Mouse (Mus musculus) frontal cortex, postnatal 14 days (tissue): ENCODE data around the gene Uqcc1.

Experiments
- DNase-seq, 2 experiments: peaks; one replicate each; pipeline ENCODE4 v3.0.0; 2022; ENCODE audit warnings: low spot score in 2 of 2

Gene Uqcc1

DNA sequence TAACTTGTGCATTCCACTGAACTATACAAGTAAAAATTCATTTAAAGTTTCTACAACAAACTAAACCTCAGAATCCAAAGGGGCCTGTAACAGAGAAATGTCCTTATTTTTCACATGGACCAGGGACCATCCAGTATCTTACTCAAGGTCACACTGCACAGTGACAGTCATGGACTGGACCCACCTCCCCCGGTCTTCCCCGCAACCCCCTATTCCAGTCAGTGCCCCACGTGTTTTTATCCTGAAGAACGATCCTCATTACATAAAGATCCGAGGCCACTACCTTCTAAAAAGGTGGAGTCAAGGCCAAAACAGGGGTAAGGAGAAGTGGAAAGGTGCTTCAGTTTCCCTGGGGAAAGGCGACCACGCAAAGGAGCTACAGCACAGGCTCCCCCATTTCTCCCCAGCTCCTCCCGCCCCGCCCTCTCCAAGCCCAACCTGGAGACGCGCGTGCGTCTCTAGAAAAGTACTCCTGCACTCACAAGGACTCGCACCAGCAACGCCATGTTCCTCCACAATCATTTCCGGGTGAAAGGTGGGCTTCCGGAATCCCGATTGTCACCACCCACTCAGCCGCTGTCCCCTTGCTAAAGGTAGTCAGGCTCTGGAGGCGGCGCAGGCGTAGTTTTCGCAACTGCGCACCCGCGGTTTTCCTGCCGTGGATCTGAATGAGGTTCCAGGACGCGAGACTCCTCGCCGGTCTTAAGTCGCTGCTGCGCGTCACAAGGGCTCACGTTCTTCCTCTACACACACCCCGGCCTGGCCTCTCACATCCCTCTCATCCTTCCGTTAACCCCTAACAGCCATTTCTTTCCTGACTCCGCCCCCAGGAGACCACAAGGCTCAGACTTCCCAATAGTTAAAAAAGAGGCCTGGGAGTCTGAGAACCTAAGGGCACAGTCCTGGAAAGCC is at the start of gene Uqcc1:
Gene Uqcc1 (minus strand): TSS at position 780 of the 912 bp plus-strand sequence.
- peak; percentile 93 for DNase-seq

DNA sequence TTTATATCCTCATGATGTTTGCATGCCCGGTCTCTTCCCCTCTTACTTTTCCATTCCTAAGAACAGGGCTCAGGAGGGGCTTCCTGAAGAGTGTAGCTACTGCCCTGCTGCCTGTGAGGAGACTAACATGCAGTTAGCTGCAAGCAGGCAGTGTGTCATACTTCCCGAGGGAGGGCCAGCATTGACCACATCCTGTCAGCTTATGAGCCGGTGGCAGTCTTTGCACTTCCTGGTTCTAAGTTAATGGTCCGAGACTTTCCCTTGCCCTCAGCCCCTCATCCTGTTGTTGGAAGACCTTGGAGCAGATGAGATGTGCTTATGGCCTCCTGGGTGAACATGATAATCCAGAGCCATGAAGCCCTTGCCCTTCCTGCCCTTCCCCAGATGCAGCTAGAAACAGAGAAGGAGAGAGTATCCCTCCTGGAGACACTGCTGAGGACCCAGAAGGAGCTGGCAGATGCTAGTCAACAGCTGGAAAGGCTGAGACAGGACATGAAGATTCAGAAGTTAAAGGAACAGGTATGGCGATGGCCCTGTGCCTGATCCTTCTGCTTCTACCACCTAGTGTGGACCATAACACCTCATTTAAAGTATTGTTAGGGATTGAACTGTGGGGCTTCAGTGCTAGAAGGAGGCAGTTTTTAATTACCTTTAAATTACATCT is 49.4 kb upstream of the Uqcc1 start:
- no peak for DNase-seq

GRCm38 (mm10) chr2:155974087-155974731 is 44.1 kb upstream of the Uqcc1 start:
- DNase-seq = no peak

GRCm38 (mm10) chr2:155973348-155973747 is 43.2 kb upstream of the Uqcc1 start:
- no peak for DNase-seq

DNA sequence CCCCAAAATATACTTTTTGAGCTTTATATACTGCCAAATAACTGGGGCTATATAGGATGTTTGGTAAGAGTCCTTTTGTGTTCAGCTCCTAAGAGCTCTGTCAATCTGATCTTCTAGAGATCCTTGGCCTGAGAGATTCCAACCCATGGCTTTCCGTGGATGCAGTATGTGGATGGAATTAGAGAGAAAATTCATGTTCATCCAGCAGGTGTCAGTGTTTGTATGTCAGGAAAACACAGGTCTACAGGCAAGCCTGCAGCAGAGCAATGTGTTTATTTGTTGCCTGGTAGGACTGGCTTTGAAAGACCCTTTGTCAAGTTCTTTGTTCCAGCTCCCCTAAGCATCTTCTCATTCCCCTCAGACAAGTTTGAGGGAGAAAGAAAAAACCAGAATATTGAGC is 32.9 kb upstream of the Uqcc1 start:
- DNase-seq = no peak

DNA sequence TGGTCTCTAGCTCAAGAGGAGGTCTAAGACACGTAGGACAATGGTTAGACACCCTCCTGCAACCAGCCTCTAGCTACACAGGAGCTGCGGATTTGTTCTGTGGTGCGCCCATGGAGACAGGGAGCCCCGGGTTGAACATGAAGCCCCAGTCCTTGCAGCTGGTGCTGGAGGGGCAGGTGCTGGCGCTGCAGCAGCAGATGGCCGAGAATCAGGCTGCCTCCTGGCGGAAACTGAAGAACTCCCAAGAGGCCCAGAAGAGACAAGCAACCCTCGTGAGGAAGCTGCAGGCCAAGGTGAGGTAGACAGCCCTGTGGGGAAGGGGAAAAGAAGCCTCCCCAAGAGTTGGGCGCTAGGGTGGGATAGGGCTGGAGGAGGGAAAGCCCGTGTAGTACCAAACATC is 31.8 kb upstream of the Uqcc1 start:
- DNase-seq = no peak

DNA sequence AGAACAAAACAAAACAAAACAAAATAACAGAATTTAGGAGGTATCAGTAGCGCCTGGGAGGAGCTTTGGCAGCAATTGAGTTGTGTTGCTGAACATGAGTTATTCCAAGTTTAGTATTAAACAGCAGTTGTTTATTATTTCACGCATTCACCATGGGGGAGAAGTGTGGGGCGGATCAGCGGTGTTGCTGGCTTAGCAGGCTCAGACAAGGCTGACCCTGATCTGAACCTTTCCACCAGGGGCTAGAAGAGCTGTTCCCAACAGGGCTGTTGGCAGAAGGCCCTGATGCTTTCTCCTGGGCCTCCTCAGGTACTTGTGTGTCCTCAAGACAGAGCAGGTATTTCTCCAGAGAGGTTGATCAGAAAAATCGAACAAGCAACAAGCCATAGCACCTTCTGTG is 29.9 kb upstream of the Uqcc1 start:
- no peak for DNase-seq

DNA sequence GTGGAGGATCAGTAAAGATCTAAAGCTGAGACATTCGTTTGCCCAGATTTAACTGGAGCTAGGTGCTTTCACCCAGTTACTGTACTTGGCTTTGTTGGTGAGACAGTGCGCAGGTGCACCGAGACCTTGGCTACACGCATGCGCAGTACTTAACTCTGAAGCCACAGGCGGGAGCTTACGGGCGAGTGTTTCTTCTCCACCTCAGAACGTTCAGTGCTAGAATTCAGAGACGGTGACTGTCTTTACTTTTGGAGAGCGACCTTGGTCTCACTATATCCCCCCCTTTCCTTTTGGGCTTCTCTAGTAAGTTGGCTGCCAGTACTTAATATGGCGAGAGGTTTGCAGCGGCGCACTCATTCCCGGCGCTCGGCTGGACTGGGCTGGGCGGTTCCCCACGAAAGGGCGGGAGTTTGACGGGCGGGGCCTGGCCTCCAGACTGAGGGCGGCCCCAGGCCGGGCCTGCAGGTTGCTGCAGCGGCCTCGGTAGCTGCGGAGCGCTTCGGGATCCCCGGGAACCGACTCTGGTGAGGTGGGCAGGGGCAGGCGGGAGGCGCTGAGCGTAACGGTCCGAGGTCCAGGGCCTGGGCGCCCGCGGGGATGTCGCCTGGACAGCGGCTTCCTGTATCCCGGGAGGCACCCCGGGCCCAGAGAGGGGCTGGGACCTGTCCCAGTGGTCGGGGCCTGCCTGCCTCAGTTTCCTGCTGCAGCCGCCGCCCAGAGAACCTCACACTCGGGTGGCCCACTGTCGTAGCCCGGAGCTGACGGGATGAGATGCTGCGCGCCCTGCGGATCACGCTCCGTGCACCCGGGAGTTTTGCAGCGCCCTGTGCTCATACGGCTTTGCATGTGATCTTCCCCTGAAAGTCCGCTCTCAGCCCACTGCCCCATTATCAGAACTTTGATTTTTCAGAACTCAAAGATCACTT is 26.3 kb upstream of the Uqcc1 start, which contains the start of gene Cep250:
Gene Cep250 (plus strand): TSS at position 325 of the 926 bp plus-strand sequence.
- DNase-seq = peak; percentile 73 to 80

DNA sequence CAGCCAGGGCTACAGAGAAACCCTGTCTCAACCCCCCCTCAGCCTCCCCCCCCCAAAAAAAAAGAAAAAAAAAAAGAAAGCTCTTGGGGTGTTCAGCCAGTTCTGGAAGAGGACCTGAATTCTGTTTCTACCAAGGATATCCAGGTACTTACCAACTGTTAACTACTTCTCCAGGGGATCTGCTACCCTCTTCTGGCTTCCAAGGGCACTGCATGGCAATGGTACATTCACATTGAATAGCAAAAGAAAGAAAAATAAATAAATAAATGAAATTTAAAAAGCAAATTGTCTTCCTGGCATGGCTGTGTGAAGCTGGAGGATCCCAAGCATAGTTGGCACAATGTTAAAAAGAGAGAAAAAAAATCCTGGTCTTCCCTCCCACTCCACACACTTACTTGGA is 21.9 kb upstream of the Uqcc1 start:
- DNase-seq = peak; percentile 52 to 59

GRCm38 (mm10) chr2:155949362-155949761 is 19.3 kb upstream of the Uqcc1 start:
- no peak for DNase-seq

DNA sequence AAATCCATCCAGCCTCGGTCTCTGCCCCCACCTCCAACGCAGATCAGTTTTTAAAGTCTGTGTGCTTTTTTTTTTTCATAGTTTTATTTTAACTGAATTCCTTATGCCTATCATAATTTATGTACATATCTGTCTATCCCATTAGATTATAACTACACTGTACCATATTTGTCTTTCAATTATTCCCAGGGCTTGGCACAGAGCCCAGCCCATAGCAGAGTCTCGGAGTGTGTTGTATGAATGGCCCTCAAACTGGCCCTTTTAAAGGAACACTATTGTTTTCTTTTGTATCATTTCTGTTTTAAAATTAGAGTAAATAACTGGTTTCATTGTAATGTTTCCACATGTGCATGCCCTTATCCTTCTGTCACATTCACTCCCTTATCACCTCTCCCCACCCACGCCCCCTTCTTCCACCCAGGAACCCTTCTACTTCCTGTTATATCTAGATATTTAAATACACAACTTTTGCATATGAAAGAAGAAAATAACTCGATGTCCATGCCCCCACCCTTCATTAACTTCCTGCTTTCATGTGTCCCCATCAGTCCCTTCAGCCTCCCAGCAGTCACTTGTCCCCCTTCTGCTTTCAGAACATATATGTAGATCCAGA is 17.4 kb upstream of the Uqcc1 start:
- DNase-seq = no peak

GRCm38 (mm10) chr2:155946499-155946898 is 16.4 kb upstream of the Uqcc1 start:
- no peak for DNase-seq

- DNase-seq = peak; percentile 34 to 70
Observed at GRCm38 (mm10) chr2:155946069-155946468, 16.0 kb upstream of the Uqcc1 start.

GRCm38 (mm10) chr2:155945580-155945979 is 15.5 kb upstream of the Uqcc1 start:
- no peak for DNase-seq

DNA sequence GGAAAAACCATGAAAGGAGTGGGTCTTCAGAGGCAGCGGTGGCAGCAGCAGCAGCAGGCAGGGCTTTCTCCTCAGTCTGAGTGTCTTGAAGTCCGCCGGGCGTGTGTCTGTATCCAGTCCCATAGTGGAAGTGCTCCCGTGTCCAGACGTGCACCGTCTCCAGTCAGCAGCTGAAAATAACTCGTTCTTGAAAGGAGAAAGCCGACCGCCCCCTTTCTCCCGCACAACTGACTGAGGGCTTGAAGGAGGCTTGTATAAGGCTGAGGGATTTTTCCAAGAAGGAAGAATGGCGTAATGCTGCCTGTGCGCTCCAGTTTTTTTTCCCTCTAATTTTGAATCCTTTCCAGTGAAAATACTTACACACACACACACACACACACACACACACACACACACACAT is 15.0 kb upstream of the Uqcc1 start, which contains the start of gene Gdf5:
Gene Gdf5 (minus strand): TSS at position 244 of the 400 bp plus-strand sequence.
- peak; percentile 29 to 31 for DNase-seq

GRCm38 (mm10) chr2:155944685-155945084 is 14.6 kb upstream of the Uqcc1 start:
- DNase-seq = no peak

DNA sequence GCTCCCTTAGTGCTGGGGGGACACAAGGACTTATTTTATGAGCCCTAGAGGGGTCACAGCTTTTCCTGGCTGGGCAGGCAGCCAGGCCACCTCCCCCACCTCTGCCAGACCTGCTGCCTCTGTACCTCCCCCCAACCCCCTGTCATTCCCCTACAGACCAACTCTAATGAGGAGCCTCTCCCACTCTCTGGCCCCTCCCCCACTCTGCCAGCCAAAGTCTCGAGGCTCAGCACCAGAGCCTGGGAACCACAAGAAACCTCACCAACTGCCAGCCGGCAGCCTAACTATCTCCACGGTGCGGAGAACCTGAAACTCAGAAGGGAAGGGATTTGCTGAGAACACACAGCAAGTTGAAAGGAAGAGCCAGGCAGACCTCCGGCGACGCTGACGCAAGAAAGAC is 13.4 kb upstream of the Uqcc1 start:
- DNase-seq = no peak

DNA sequence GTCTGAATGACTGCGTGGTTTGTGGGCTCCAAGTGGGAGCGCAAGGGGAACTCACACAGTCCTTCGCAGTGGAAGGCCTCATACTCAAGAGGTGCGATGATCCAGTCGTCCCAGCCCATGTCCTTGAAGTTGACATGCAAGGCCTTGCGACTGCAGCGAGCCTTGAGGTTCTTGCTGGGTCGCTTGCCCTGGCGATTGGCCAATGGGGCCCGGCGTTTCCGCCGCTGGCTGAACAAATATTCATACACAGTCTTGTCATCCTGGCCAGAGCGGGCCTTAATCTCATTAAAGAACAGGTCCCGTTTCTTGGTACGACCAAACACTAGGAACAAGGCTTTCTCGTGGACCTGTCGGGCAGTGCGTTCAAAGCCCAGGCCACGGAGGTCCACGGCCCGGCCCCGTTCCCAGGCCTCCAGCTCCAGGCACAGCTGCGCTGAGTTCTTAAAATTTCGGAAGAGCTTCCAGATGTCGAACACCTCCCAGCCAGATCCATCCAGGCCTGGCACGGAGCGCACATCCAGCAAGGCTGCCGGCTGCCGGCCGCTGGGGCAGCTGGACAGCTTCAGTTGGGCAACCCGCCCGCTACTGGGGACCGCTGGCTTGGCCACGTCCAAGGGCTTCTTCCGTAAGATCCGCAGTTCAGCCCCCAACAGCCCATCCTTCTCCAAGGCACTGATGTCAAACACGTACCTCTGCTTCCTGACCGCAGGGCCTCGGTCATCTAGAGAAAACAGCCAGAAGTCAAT is 11.8 kb upstream of the Uqcc1 start:
- DNase-seq = no peak

GRCm38 (mm10) chr2:155940681-155941080 is 10.6 kb upstream of the Uqcc1 start, which contains the start of gene Gm15557:
TSS of gene Gm15557 (plus strand) at chr2:155940728.
- DNase-seq = no peak
